Mouse (Mus musculus) kidney, postnatal 25 days (tissue): ENCODE measurements around the gene Tent5c.
"Not testable (repeated sequence)": the region's sequence is repeated elsewhere in the genome, so short reads cannot be mapped to it uniquely, and the experiment has no call there.

Experiments used
- DNase-seq, 2 experiments: peaks; one replicate each; pipeline ENCODE4 v3.0.0; 2021; ENCODE audit warnings: mixed read lengths in 2 of 2

Tent5c gene

DNA sequence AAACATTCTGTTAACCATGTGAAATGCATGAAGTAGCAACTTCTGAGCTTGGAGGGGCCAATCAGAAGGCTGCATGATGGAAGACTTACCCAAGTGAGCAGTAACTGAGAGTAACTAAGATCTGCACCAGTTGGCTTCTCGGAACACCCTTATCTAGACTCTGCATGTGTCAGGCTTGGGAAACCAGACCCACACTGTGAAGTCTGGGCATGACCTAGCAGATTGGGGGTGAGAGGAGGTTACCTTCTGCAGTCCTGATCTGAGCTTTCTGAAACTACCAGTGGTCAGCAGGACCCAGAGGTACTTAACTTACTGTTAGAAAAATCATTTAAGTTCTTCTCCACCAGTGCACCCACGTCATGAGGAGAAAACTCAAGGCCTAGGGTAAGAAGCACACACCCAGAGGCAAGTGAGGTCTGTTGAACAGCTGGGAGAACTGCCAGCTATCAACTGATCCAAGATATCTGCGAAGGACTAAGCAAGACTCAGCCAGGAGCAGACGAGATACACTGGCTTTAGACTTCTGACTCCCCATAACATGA is 50.6 kb downstream of the Tent5c start:
- no peak for DNase-seq

DNA sequence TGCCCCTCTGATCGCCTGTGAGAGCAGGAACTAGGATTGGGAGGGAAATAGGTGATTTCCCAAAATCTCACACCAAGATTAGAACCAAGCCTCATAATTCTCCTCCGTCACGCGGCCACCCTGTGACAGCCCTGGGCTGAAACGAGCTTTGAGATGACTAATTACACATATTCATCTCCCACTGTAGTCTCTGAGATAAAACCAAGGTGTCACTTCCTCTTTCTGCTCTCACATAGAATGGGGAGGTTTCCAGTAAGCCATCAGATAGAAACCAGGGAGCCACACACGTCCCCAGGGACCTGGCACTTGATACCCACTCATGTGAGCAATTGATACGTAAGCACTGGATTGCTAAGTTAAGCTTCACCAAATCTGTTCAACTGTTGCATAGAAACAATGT is 52.4 kb downstream of the Tent5c start:
- no peak for DNase-seq

GRCm38 (mm10) chr3:100431705-100432104 is 57.4 kb downstream of the Tent5c start:
- no peak for DNase-seq

DNA sequence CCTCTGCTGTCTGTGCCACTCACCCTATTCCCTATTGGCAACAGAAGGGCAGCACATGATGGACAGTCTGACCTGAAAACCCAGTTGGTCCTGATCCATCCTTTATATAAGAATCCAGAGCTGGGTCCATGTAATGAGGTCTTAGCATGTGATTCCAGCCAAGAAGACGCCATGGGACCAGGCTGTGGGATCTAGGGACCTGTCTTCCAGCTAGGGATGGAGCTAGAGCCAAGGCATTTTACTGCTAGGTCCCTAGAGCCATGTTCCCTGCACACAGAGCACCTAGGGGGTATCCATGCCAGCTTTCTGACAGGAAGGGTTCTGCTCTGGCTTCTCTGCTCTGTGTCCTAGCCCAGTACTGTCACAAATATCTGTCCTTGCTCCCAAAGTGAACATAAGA is 58.4 kb downstream of the Tent5c start:
- no peak for DNase-seq

DNA sequence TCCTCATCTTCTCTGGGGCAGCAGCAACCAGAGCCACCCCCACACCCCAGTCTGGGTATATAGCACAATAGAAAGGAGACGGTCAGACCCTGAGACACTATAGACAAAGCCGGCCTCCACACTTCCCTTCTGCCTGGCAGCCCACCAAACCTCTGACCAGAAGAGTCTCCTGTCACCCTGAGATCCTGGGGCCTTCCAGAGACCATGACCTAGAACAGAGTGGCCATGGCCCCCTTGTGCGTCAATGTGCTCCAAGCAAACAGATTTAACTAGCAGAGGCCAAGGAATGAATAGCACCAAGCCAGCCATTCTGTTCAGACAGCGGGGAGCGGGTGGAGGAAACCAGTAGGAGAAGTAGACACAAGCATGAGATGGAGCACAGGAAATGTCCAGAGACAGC is 59.0 kb downstream of the Tent5c start:
- DNase-seq, result no peak

GRCm38 (mm10) chr3:100429667-100430066 is 59.5 kb downstream of the Tent5c start:
- DNase-seq, result no peak

GRCm38 (mm10) chr3:100427548-100427947 is 61.6 kb downstream of the Tent5c start:
- no peak for DNase-seq

- DNase-seq, result peak; percentile 54 to 81
These were observed 66.5 kb downstream of the Tent5c start for GRCm38 (mm10) chr3:100422392-100423167.

DNA sequence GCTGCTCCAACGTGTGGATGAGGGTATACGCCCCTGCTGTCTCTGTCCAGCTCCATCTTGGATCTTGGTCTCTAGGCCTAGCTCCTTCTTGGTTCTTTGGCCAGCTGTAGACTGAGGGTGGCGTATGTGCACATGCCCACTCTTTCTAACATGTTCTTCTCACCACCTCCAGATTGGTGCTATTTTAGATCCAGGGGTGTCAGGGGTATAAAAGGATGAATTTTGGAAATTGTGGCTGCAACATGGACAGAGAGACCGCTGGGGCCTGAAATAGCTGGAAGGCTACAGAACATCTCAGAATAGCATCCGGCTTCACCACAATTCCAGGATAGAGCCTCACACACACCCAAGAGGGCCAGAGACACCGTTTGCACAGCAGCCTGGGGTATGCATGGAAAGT is 67.8 kb downstream of the Tent5c start:
- no peak for DNase-seq

DNA sequence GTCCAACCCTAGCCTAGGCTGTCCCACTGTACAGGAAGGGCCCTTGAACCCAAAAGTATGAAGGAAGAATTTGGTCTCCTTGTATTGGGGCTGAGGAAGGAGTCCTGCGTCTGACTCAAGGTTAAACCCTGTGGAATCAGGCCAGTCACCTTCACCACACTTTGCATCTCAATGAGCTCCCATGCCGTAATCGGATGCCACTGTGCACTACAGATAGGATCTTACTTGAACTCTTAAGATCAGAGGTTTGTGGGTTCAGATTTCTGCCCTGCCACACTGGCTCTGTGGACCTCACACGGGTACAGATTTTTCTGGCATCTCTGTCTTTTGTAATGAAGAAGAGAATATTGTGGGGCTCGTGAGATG is 68.5 kb downstream of the Tent5c start:
- DNase-seq, result no peak

- no peak for DNase-seq
These were observed 69.0 kb downstream of the Tent5c start for GRCm38 (mm10) chr3:100419962-100420690.

GRCm38 (mm10) chr3:100418387-100418786 is 70.7 kb downstream of the Tent5c start:
- DNase-seq, result peak in 1 of 2 experiments; percentile 49

- peak in 1 of 2 experiments; percentile 42 for DNase-seq
These were observed 71.3 kb downstream of the Tent5c start for GRCm38 (mm10) chr3:100417772-100418311.

- DNase-seq, result no peak
These were observed 73.5 kb downstream of the Tent5c start for GRCm38 (mm10) chr3:100415671-100416070.

GRCm38 (mm10) chr3:100413586-100413985 is 75.5 kb downstream of the Tent5c start:
- DNase-seq, result not testable (repeated sequence)

- no peak for DNase-seq
These were observed 77.2 kb downstream of the Tent5c start for GRCm38 (mm10) chr3:100411945-100412344.

GRCm38 (mm10) chr3:100409280-100409679 is 79.8 kb downstream of the Tent5c start:
- no peak for DNase-seq

GRCm38 (mm10) chr3:100408351-100409043 is 80.6 kb downstream of the Tent5c start:
- DNase-seq, result no peak

GRCm38 (mm10) chr3:100402656-100403055 is 86.5 kb downstream of the Tent5c start:
- DNase-seq, result no peak
